30 mouse cellular contexts compared by ENCODE assay signal in genomic region chr2:69546823-69547222, GRCm38 (mm10). TPM values are rescaled to one million over a fixed set of nuclear protein-coding genes. Genes with fewer than 3 reads are reported as not detected.
A peak's percentile ranks its signal among the peaks of the same experiment; 100 is the strongest.
DNase-seq lines count a peak whose midpoint lies in the region; ATAC-seq and TF ChIP-seq lines count a peak whose summit lies in the region.
"Had no signal": no experiment of that assay in that cellular context is flagged by ENCODE, and none has a peak within 500 bp of the region (broad histone marks: within the 10 kb centered on the region; RNA-seq: fewer than 3 reads in every experiment).

No protein-coding gene starts in this region.

- peak; percentile 5; the same call in 1 of the 2 replicates for TF ChIP-seq CTCF in midbrain, postnatal 0 days (IDR thresholded peaks at IDR 0.05)
- peak; percentile 65 for TF ChIP-seq CTCF in bone marrow macrophage, adult 2 months (IDR thresholded peaks at IDR 0.05; ENCODE audit: low read depth, low read length)

- no peak for ATAC-seq in heart, embryonic 11.5 days (replicated peaks; ENCODE audit: insufficient number of reproducible peaks, low FRiP score, low TSS enrichment)
- no peak for ATAC-seq in midbrain, postnatal 0 days (ENCODE audit: low FRiP score)
- no peak for ATAC-seq in midbrain, embryonic 14.5 days (ENCODE audit: low FRiP score, low TSS enrichment)
- ATAC-seq in megakaryocyte progenitor cell, adult 5-6 weeks (replicated peaks; ENCODE audit: poor library complexity): peak; percentile 85
- ATAC-seq: forebrain, embryonic 13.5 days; midbrain, embryonic 13.5 days had no signal

- H3K27me3 ChIP-seq in heart, embryonic 11.5 days (ENCODE audit: control insufficient read depth, insufficient read depth, low read length): no peaks in the 10 kb centered on the region
- no peaks in the 10 kb centered on the region for H3K27me3 ChIP-seq in midbrain, postnatal 0 days (ENCODE audit: insufficient read depth, low read length)
- no peaks in the 10 kb centered on the region for H3K27me3 ChIP-seq in midbrain, embryonic 14.5 days (ENCODE audit: control insufficient read depth, insufficient read depth, low read length)
- H3K27me3 ChIP-seq: kidney, embryonic 15.5 days; limb, embryonic 15.5 days; liver, embryonic 13.5 days had no signal

- H3K9me3 ChIP-seq in heart, embryonic 11.5 days (replicated peaks; ENCODE audit: control insufficient read depth, low read length): no peaks in the 10 kb centered on the region
- no peaks in the 10 kb centered on the region for H3K9me3 ChIP-seq in midbrain, postnatal 0 days (ENCODE audit: low read length)
- H3K9me3 ChIP-seq in midbrain, embryonic 14.5 days (ENCODE audit: control insufficient read depth, low read length): no peaks in the 10 kb centered on the region
- H3K9me3 ChIP-seq: forebrain, embryonic 13.5 days; heart, embryonic 10.5 days; kidney, embryonic 15.5 days; limb, embryonic 10.5 days; limb, embryonic 15.5 days; liver, embryonic 13.5 days; midbrain, embryonic 13.5 days had no signal

- no peaks in the 10 kb centered on the region for H3K36me3 ChIP-seq in heart, embryonic 11.5 days (ENCODE audit: control insufficient read depth, insufficient read depth, low read length)
- H3K36me3 ChIP-seq in midbrain, postnatal 0 days (ENCODE audit: insufficient read depth, low read length): no peaks in the 10 kb centered on the region
- no peaks in the 10 kb centered on the region for H3K36me3 ChIP-seq in midbrain, embryonic 14.5 days (ENCODE audit: control insufficient read depth, insufficient read depth, low read length)
- H3K36me3 ChIP-seq: heart, embryonic 10.5 days; kidney, embryonic 15.5 days; limb, embryonic 10.5 days; limb, embryonic 15.5 days; liver, embryonic 13.5 days; midbrain, embryonic 13.5 days had no signal

- WGBS in heart, embryonic 11.5 days (ENCODE audit: insufficient replicate concordance): 74% methylated on average over 11 of the region's 11 CpGs
- 83% methylated on average over 11 of the region's 11 CpGs for WGBS in midbrain, postnatal 0 days
- 87% methylated on average over 11 of the region's 11 CpGs for WGBS in midbrain, embryonic 14.5 days

- DNase-seq in heart, adult 11 months: peak; percentile 63
- DNase-seq in midbrain, postnatal 0 days (ENCODE audit: low spot score): no peak
- DNase-seq in midbrain, embryonic 14.5 days: no peak
- no peak for DNase-seq in heart, postnatal 36 days
- no peak for DNase-seq in adrenal gland, postnatal 14 days
- DNase-seq: adrenal gland, adult 2 months; cerebellum, adult 11 months; cerebellum, adult 9-10 months; gastrocnemius, postnatal 10 days; heart, postnatal 4 days; kidney, adult 18-20 months; kidney, postnatal 4 days; liver, embryonic 13.5 days; lung, adult 18-20 months; lung, postnatal 14 days; right cerebral cortex, postnatal 25 days; spleen, adult 18-20 months; thymus, postnatal 14 days had no signal

- H3K27ac ChIP-seq in heart, embryonic 11.5 days (ENCODE audit: low read depth, low read length): no peak overlapping the region
- H3K27ac ChIP-seq in midbrain, postnatal 0 days (ENCODE audit: low read depth, low read length): no peak overlapping the region
- H3K27ac ChIP-seq in midbrain, embryonic 14.5 days (replicated peaks; ENCODE audit: low read depth, low read length): no peak overlapping the region
- no peak overlapping the region for H3K27ac ChIP-seq in bone marrow macrophage, adult 2 months (ENCODE audit: insufficient read depth, low read depth, low read length)
- H3K27ac ChIP-seq: forebrain, embryonic 13.5 days; heart, embryonic 10.5 days; hindbrain, embryonic 14.5 days; kidney, embryonic 15.5 days; limb, embryonic 10.5 days; limb, embryonic 15.5 days; liver, embryonic 13.5 days; midbrain, embryonic 13.5 days had no signal

- intact Hi-C loops in heart, postnatal 36 days (cut with DNase I): no loop called here

- H3K4me1 ChIP-seq in heart, embryonic 11.5 days (ENCODE audit: control insufficient read depth, insufficient read depth, low read length): no peaks in the 10 kb centered on the region
- 0 out of 2 replicates have a peak, but pooled peaks cover 4% of the 10 kb centered on the region for H3K4me1 ChIP-seq in midbrain, postnatal 0 days (ENCODE audit: insufficient read depth, low read length)
- H3K4me1 ChIP-seq in midbrain, embryonic 14.5 days (ENCODE audit: control insufficient read depth, insufficient read depth, low read length): 0 out of 2 replicates have a peak, but pooled peaks cover 5% of the 10 kb centered on the region
- H3K4me1 ChIP-seq in bone marrow macrophage, adult 2 months (ENCODE audit: control insufficient read depth, insufficient read depth, low read length): peaks cover 9% of the 10 kb centered on the region
- H3K4me1 ChIP-seq: forebrain, embryonic 13.5 days; limb, embryonic 10.5 days; limb, embryonic 15.5 days; liver, embryonic 13.5 days had no signal

- no peak for TF ChIP-seq POLR2A in bone marrow macrophage, adult 2 months (IDR thresholded peaks at IDR 0.05; ENCODE audit: borderline replicate concordance, low read depth, low read length)

- no peak overlapping the region for H3K9ac ChIP-seq in heart, embryonic 11.5 days (ENCODE audit: low read depth, low read length)
- no peak overlapping the region for H3K9ac ChIP-seq in midbrain, postnatal 0 days (replicated peaks; ENCODE audit: low read length, poor library complexity, severe bottlenecking)
- no peak overlapping the region for H3K9ac ChIP-seq in midbrain, embryonic 14.5 days (replicated peaks; ENCODE audit: low read length)
- H3K9ac ChIP-seq: forebrain, embryonic 13.5 days; hindbrain, embryonic 14.5 days; kidney, embryonic 15.5 days; limb, embryonic 15.5 days; liver, embryonic 13.5 days; midbrain, embryonic 13.5 days had no signal

- no peak overlapping the region for H3K4me3 ChIP-seq in heart, embryonic 11.5 days (ENCODE audit: low read depth, low read length)
- H3K4me3 ChIP-seq in midbrain, postnatal 0 days (ENCODE audit: low read depth, low read length): no peak overlapping the region
- H3K4me3 ChIP-seq in midbrain, embryonic 14.5 days (replicated peaks; ENCODE audit: low read depth, low read length): no peak overlapping the region
- no peak overlapping the region for H3K4me3 ChIP-seq in bone marrow macrophage, adult 2 months (ENCODE audit: insufficient read depth, low read length)
- H3K4me3 ChIP-seq: forebrain, embryonic 13.5 days; heart, embryonic 10.5 days; kidney, embryonic 15.5 days; limb, embryonic 10.5 days; limb, embryonic 15.5 days; liver, embryonic 13.5 days; midbrain, embryonic 13.5 days had no signal

- H3K4me2 ChIP-seq in heart, embryonic 11.5 days: no peak overlapping the region
- H3K4me2 ChIP-seq in midbrain, postnatal 0 days (ENCODE audit: low read depth, low read length, poor library complexity, severe bottlenecking): no peak overlapping the region
- H3K4me2 ChIP-seq in midbrain, embryonic 14.5 days (ENCODE audit: low read length): no peak overlapping the region
- H3K4me2 ChIP-seq: forebrain, embryonic 13.5 days; hindbrain, embryonic 14.5 days; kidney, embryonic 15.5 days; limb, embryonic 15.5 days; liver, embryonic 13.5 days; midbrain, embryonic 13.5 days had no signal

RNA-seq across cellular contexts. Expression of gene Lrp2, which starts 39.0 kb away (rescaled TPM):
- polyA plus RNA-seq in heart, embryonic 11.5 days (2014; fragmentation: Nextera tagmentation; extraction: Ambion mirVana): 0.65 and 1.0 TPM in 2 replicates
- total RNA-seq in midbrain, postnatal 0 days (2014; rRNA removed): 2.3 and 2.9 TPM in 2 replicates
- 0.22 and 0.31 TPM in 2 replicates for polyA plus RNA-seq in midbrain, postnatal 0 days (2015; fragmentation: Nextera tagmentation; extraction: Ambion mirVana)
- polyA plus RNA-seq in midbrain, embryonic 14.5 days (2014; fragmentation: Nextera tagmentation; extraction: Ambion mirVana): 1.9 and 2.9 TPM in 2 replicates
- polyA plus RNA-seq in bone marrow macrophage, adult 2 months (2012; ENCODE audit: insufficient read depth, insufficient read length, missing spikeins): not detected in 2 replicates
- not detected in 2 replicates for total RNA-seq in megakaryocyte progenitor cell, adult 5-6 weeks (2015)
- under 0.01 TPM in 1 of 2 replicates, not detected in the other for total RNA-seq in megakaryocyte progenitor cell, adult 5-6 weeks (2017)
- total RNA-seq in heart, postnatal 36 days (2021): 1 to 10 TPM in 1 of 2 experiments, under 1 TPM in 1; 0.89 to 1.7 TPM
- 0.78 and 0.83 TPM in 2 replicates for total RNA-seq in adrenal gland, postnatal 14 days (2021)
- total RNA-seq: megakaryocyte-erythroid progenitor cell, adult 5-6 weeks; neutrophil, adult 5-6 weeks had no signal
- polyA plus RNA-seq: limb, embryonic 15.5 days had no signal
